Mouse (Mus musculus) layer of hippocampus, adult 18-20 months (tissue): ENCODE measurements around the gene Gm21962. TPM values are rescaled to one million over a fixed set of nuclear protein-coding genes. Genes with fewer than 3 reads are reported as not detected.

Experiments
- DNase-seq, 2 experiments: peaks; one replicate each; pipeline ENCODE4 v3.0.0; 2022; ENCODE audit warnings: low spot score in 2 of 2
- microRNA-seq, 2 experiments: library from miRNA; unstranded; fragments of <30 nt; microRNA quantifications; one replicate each; pipeline ENCODE4 v1.2.0; 2021
- total RNA-seq, 2 experiments: library from RNA; stranded (reverse); gene quantifications; 2 replicates each; pipeline ENCODE4 v1.2.3; 2021

Gene Gm21962
- total RNA-seq, 2 experiments from 2014 or later: not detected

DNA sequence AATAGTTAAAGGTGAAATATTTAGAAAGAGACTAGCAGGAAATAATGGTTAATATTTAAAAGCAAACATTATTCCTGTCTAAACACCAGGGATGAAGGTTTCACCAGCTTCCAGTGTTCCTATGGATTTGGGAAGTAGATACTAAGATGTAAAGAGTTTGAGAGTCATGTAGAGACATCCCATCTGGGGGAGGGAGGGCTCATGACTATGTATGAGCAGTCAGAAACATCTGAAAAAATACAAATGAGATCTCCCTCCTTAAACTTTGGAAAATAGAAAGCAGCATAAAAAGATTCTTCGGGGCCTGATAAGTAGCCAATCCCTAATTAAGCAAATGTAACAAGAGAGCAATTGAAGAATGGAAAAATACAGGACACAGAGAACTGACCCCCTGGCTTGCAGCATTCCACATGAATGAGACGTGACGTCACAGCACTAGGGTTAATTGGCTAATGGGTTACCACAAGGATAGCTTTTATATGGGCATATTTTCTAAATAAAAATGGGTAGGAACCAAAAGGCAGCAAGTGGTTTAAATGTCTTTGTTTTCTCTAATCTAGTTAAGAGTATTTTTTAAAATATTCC is 45.3 kb downstream of the Gm21962 start:
- DNase-seq: no peak

Small RNA genes lying within 50 kb of the gene (microRNA-seq; reads per million reads assigned to microRNA genes)
- 0 reads per million in 2 experiments for gene Gm22468

Other genes with a start within 250 kb of the Gm21962 start
- 10 to 100 TPM in 1 of 2 experiments, 1 to 10 TPM in 1; 6.7 to 10.8 TPM for gene Ddit4l, start 49.9 kb upstream of the Gm21962 start, total RNA-seq
- 100 to 1,000 TPM; 142 to 148 TPM for gene H2afz, start 193.0 kb downstream of the Gm21962 start, total RNA-seq
- 10 to 100 TPM; 47.0 to 49.1 TPM for gene Dnajb14, start 196.2 kb downstream of the Gm21962 start, total RNA-seq
- gene Lamtor3, start 247.0 kb downstream of the Gm21962 start, total RNA-seq: 10 to 100 TPM; 63.4 to 66.4 TPM